Mouse (Mus musculus): Measurements from ENCODE around the gene Lhpp. TPM values are rescaled to one million over a fixed set of nuclear protein-coding genes. Genes with fewer than 3 reads are reported as not detected.

The Lhpp gene
- polyA plus RNA-seq, 1 experiment from 2014 or later: 46.9 TPM

GRCm38 (mm10) chr7:132749504-132749903 lies 139.1 kb downstream of the Lhpp start:
- H3K27ac ChIP-seq (replicated peaks): no peak overlapping the region
- no peak overlapping the region for H3K9ac ChIP-seq (replicated peaks)
- WGBS: 97% methylated on average over 11 of the region's 11 CpGs
- H3K27me3 ChIP-seq (replicated peaks): no peaks in the 10 kb centered on the region
- no peak overlapping the region for H3K4me3 ChIP-seq (replicated peaks)
- H3K9me3 ChIP-seq (replicated peaks): no peaks in the 10 kb centered on the region
- H3K36me3 ChIP-seq: no peaks in the 10 kb centered on the region
- ATAC-seq (ENCODE audit: low FRiP score): no peak
- no peak overlapping the region for H3K4me2 ChIP-seq
- peaks cover 16% of the 10 kb centered on the region for H3K4me1 ChIP-seq

- peaks cover 22% of the 10 kb centered on the region for H3K4me1 ChIP-seq
- H3K9me3 ChIP-seq (replicated peaks): no peaks in the 10 kb centered on the region
- H3K9ac ChIP-seq (replicated peaks): no peak overlapping the region
- no peak overlapping the region for H3K4me2 ChIP-seq
- H3K4me3 ChIP-seq (replicated peaks): no peak overlapping the region
- no peaks in the 10 kb centered on the region for H3K36me3 ChIP-seq
- ATAC-seq (ENCODE audit: low FRiP score): no peak
- no peak overlapping the region for H3K27ac ChIP-seq (replicated peaks)
- 65% methylated on average over 2 of the region's 2 CpGs for WGBS
- no peaks in the 10 kb centered on the region for H3K27me3 ChIP-seq (replicated peaks)
Measured at GRCm38 (mm10) chr7:132751716-132752115, 141.3 kb downstream of the Lhpp start.

GRCm38 (mm10) chr7:132753518-132754388 lies 143.3 kb downstream of the Lhpp start:
- Histone ChIP-seq H3K27ac (replicated peaks) (peak overlapping the region; percentile 49; the same call in 1 of the 2 replicates), H3K4me1 (peaks cover 22% of the 10 kb centered on the region), H3K4me2 (no peak overlapping the region), H3K4me3 (replicated peaks) (no peak overlapping the region), H3K9ac (replicated peaks) (no peak overlapping the region), H3K27me3 (replicated peaks) (no peaks in the 10 kb centered on the region), H3K9me3 (replicated peaks) (no peaks in the 10 kb centered on the region), H3K36me3 (peaks cover 15% of the 10 kb centered on the region)
- peak; percentile 35; the same call in 1 of the 2 replicates for ATAC-seq (ENCODE audit: low FRiP score)
- WGBS: 60% methylated on average over 4 of the region's 4 CpGs

GRCm38 (mm10) chr7:132754389-132754750 lies 143.9 kb downstream of the Lhpp start:
- WGBS: 67% methylated on average over 3 of the region's 3 CpGs
- Histone ChIP-seq H3K27me3 (replicated peaks) (no peaks in the 10 kb centered on the region), H3K4me2 (no peak overlapping the region), H3K9me3 (replicated peaks) (no peaks in the 10 kb centered on the region), H3K27ac (replicated peaks) (peak overlapping the region; percentile 49), H3K4me1 (peaks cover 22% of the 10 kb centered on the region), H3K9ac (replicated peaks) (no peak overlapping the region), H3K36me3 (peaks cover 22% of the 10 kb centered on the region), H3K4me3 (replicated peaks) (no peak overlapping the region)
- ATAC-seq (ENCODE audit: low FRiP score): no peak

Other genes with a start within 250 kb of the Lhpp start
- 105 and 153 TPM in 2 replicates for gene Oat, start 34.2 kb upstream of the Lhpp start, polyA plus RNA-seq (2015; fragmentation: Nextera tagmentation; extraction: Ambion mirVana)
- gene Nkx1-2, start 11.0 kb upstream of the Lhpp start, polyA plus RNA-seq (2015; fragmentation: Nextera tagmentation; extraction: Ambion mirVana): 0.11 and 0.46 TPM in 2 replicates
- 12.4 and 14.2 TPM in 2 replicates for gene Fam53b, start 203.2 kb downstream of the Lhpp start, polyA plus RNA-seq (2015; fragmentation: Nextera tagmentation; extraction: Ambion mirVana)
- 76.3 and 84.5 TPM in 2 replicates for gene Eef1akmt2, start 242.0 kb downstream of the Lhpp start, polyA plus RNA-seq (2015; fragmentation: Nextera tagmentation; extraction: Ambion mirVana)
- 32.6 and 34.5 TPM in 2 replicates for gene Abraxas2, start 248.6 kb downstream of the Lhpp start, polyA plus RNA-seq (2015; fragmentation: Nextera tagmentation; extraction: Ambion mirVana)